Mouse (Mus musculus) CH12.LX (cell line): ENCODE data around the gene Cdh23. TPM values are rescaled to one million over a fixed set of nuclear protein-coding genes. Genes with fewer than 3 reads are reported as not detected.

Source experiments
- DNase-seq: peaks from one replicate; pipeline ENCODE4 v3.0.0-alpha.2; 2013; ENCODE audit errors: extremely low read depth
- H3K27ac ChIP-seq: 2 replicates; pipeline ENCODE4 v1.5.1; 2012; ENCODE audit warnings: low read depth, mild to moderate bottlenecking, control low read depth, moderate library complexity; ENCODE audit not compliant: insufficient read depth
- H3K27me3 ChIP-seq: replicated peaks from 2 replicates; pipeline ENCODE3; 2012; ENCODE audit warnings: inconsistent platforms
- H3K36me3 ChIP-seq, 2 experiments: replicated peaks in 1 of 2; 2 replicates each; pipeline versions ENCODE3 to v1.6.1; 2012; ENCODE audit warnings: inconsistent platforms in 1 of 2, low read length in 1 of 2, mild to moderate bottlenecking in 1 of 2, mixed read lengths in 1 of 2, moderate library complexity in 1 of 2; ENCODE audit not compliant: control insufficient read depth in 1 of 2, insufficient read depth in 1 of 2
- H3K4me1 ChIP-seq, 2 experiments: 2 replicates each; pipeline ENCODE4 v1.6.1; 2012; ENCODE audit warnings: inconsistent platforms in 1 of 2, moderate library complexity in 1 of 2; ENCODE audit not compliant: insufficient read depth in 2 of 2, control insufficient read depth in 1 of 2
- H3K4me2 ChIP-seq: 2 replicates; pipeline ENCODE4 v1.6.1; 2012; ENCODE audit warnings: low read depth, mild to moderate bottlenecking, control low read depth; ENCODE audit not compliant: poor library complexity, insufficient read depth, severe bottlenecking
- H3K4me3 ChIP-seq, 3 experiments: fragments of 150-350 bp in 1 of 3; sonication (generic) in 1 of 3; replicated peaks in 1 of 3; 2 replicates each; pipeline versions ENCODE3 to v1.5.1; 2011 to 2012; ENCODE audit warnings: low read depth in 2 of 3, low read length in 2 of 3, mild to moderate bottlenecking in 2 of 3, moderate library complexity in 2 of 3, control low read depth in 1 of 3, improper control_type of control experiment in 1 of 3, inconsistent platforms in 1 of 3, mixed read lengths in 1 of 3; ENCODE audit not compliant: poor library complexity in 1 of 3
- H3K79me2 ChIP-seq: replicated peaks from 2 replicates; pipeline ENCODE4 v1.6.1; 2012; ENCODE audit warnings: mild to moderate bottlenecking, moderate library complexity; ENCODE audit not compliant: control insufficient read depth, poor library complexity, insufficient read depth, severe bottlenecking; ENCODE audit errors: extremely low read depth
- H3K9ac ChIP-seq: 2 replicates; pipeline ENCODE4 v1.6.1; 2012; ENCODE audit warnings: low read depth, mild to moderate bottlenecking, control low read depth, moderate library complexity; ENCODE audit not compliant: insufficient read depth
- H3K9me3 ChIP-seq: replicated peaks from 2 replicates; pipeline ENCODE3; 2012; ENCODE audit warnings: low read length, inconsistent platforms, mixed read lengths
- BHLHE40 ChIP-seq: IDR thresholded peaks from 2 replicates; pipeline ENCODE4 v1.6.1; 2011; ENCODE audit warnings: mild to moderate bottlenecking, low read depth, low read length, improper control_type of control experiment
- CHD1 ChIP-seq: IDR thresholded peaks from 2 replicates; pipeline ENCODE4 v1.6.1; 2012; ENCODE audit warnings: low read depth, low read length, improper control_type of control experiment, inconsistent platforms
- CTCF ChIP-seq, 2 experiments: IDR thresholded peaks in 1 of 2; conservative IDR thresholded peaks in 1 of 2; 2 replicates each; pipeline ENCODE4 v1.5.1; 2011 to 2012; ENCODE audit warnings: low read depth in 2 of 2, low read length in 2 of 2, improper control_type of control experiment in 1 of 2, inconsistent platforms in 1 of 2, mild to moderate bottlenecking in 1 of 2, moderate library complexity in 1 of 2
- ELF1 ChIP-seq: IDR thresholded peaks from 2 replicates; pipeline ENCODE4 v1.6.1; 2014; ENCODE audit warnings: low read depth, mild to moderate bottlenecking, inconsistent platforms, low read length, improper control_type of control experiment
- EP300 ChIP-seq: IDR thresholded peaks from 2 replicates; pipeline ENCODE4 v1.6.1; 2011; ENCODE audit warnings: low read length, improper control_type of control experiment
- JUN ChIP-seq: IDR thresholded peaks from 2 replicates; pipeline ENCODE4 v1.6.1; 2011; ENCODE audit warnings: low read depth, mild to moderate bottlenecking, low read length, improper control_type of control experiment, moderate library complexity; ENCODE audit not compliant: insufficient read depth
- KAT2A ChIP-seq: IDR thresholded peaks from 2 replicates; pipeline ENCODE4 v1.6.1; 2012; ENCODE audit warnings: low read length, improper control_type of control experiment, inconsistent platforms; ENCODE audit not compliant: insufficient replicate concordance
- MAFK ChIP-seq: IDR thresholded peaks from 2 replicates; pipeline ENCODE4 v1.6.1; 2011; ENCODE audit warnings: low read length, improper control_type of control experiment; ENCODE audit not compliant: insufficient replicate concordance
- MAZ ChIP-seq: IDR thresholded peaks from 2 replicates; pipeline ENCODE4 v1.6.1; 2012; ENCODE audit warnings: low read depth, mild to moderate bottlenecking, inconsistent platforms, low read length, improper control_type of control experiment, moderate library complexity
- MEF2A ChIP-seq: IDR thresholded peaks from 2 replicates; pipeline ENCODE4 v1.6.1; 2014; ENCODE audit warnings: low read depth, mild to moderate bottlenecking, inconsistent platforms, low read length, improper control_type of control experiment, borderline replicate concordance
- MYC ChIP-seq: IDR thresholded peaks from 2 replicates; pipeline ENCODE4 v1.6.1; 2011; ENCODE audit warnings: low read depth, mild to moderate bottlenecking, improper control_type of control experiment, low read length
- NELFE ChIP-seq: IDR thresholded peaks from 2 replicates; pipeline ENCODE4 v1.6.1; 2011; ENCODE audit warnings: low read depth, low read length, improper control_type of control experiment
- NRF1 ChIP-seq: IDR thresholded peaks from 2 replicates; pipeline ENCODE4 v1.6.1; 2014; ENCODE audit warnings: low read depth, mild to moderate bottlenecking, inconsistent platforms, low read length, improper control_type of control experiment, moderate library complexity
- PAX5 ChIP-seq: IDR thresholded peaks from 2 replicates; pipeline ENCODE4 v1.6.1; 2012; ENCODE audit warnings: low read length, inconsistent platforms, mixed read lengths
- POLR2A ChIP-seq: IDR thresholded peaks from 2 replicates; pipeline ENCODE4 v1.6.1; 2011; ENCODE audit warnings: low read depth, mild to moderate bottlenecking, improper control_type of control experiment, low read length
- POLR2AphosphoS2 ChIP-seq: IDR thresholded peaks from 2 replicates; pipeline ENCODE4 v1.6.1; 2011; ENCODE audit warnings: low read depth, low read length, improper control_type of control experiment
- RAD21 ChIP-seq: IDR thresholded peaks from 2 replicates; pipeline ENCODE4 v1.6.1; 2011; ENCODE audit warnings: low read depth, mild to moderate bottlenecking, low read length, improper control_type of control experiment, moderate library complexity
- RCOR1 ChIP-seq: conservative IDR thresholded peaks from 2 replicates; pipeline ENCODE4 v1.6.1; 2012; ENCODE audit warnings: low read depth, mild to moderate bottlenecking, inconsistent platforms, low read length, improper control_type of control experiment
- SIN3A ChIP-seq: IDR thresholded peaks from 2 replicates; pipeline ENCODE4 v1.6.1; 2012; ENCODE audit warnings: low read length, improper control_type of control experiment, inconsistent platforms
- SMC3 ChIP-seq: IDR thresholded peaks from 2 replicates; pipeline ENCODE4 v1.6.1; 2011; ENCODE audit warnings: low read depth, low read length, improper control_type of control experiment
- TBP ChIP-seq: conservative IDR thresholded peaks from 2 replicates; pipeline ENCODE4 v1.6.1; 2011; ENCODE audit warnings: low read depth, low read length, improper control_type of control experiment
- TCF12 ChIP-seq: IDR thresholded peaks from 2 replicates; pipeline ENCODE4 v1.6.1; 2014; ENCODE audit warnings: low read depth, mild to moderate bottlenecking, inconsistent platforms, low read length, improper control_type of control experiment
- UBTF ChIP-seq: IDR thresholded peaks from 2 replicates; pipeline ENCODE4 v1.6.1; 2012; ENCODE audit warnings: low read depth, mild to moderate bottlenecking, inconsistent platforms, low read length, improper control_type of control experiment, moderate library complexity
- ZC3H11A ChIP-seq: IDR thresholded peaks from 2 replicates; pipeline ENCODE4 v1.6.1; 2012; ENCODE audit warnings: low read depth, mild to moderate bottlenecking, inconsistent platforms, low read length, improper control_type of control experiment
- ZKSCAN1 ChIP-seq: IDR thresholded peaks from 2 replicates; pipeline ENCODE4 v1.6.1; 2012; ENCODE audit warnings: low read depth, inconsistent platforms, low read length, improper control_type of control experiment, borderline replicate concordance
- ZMIZ1 ChIP-seq: IDR thresholded peaks from 2 replicates; pipeline ENCODE4 v1.6.1; 2012; ENCODE audit warnings: low read depth, mild to moderate bottlenecking, inconsistent platforms, low read length, improper control_type of control experiment
- ZNF384 ChIP-seq: IDR thresholded peaks from 2 replicates; pipeline ENCODE4 v1.6.1; 2012; ENCODE audit warnings: low read depth, low read length, improper control_type of control experiment, inconsistent platforms
- dilution Hi-C: fragments of 300-500 bp; cut with MboI; formaldehyde crosslinking; loops from 2 replicates; pipeline ENCODE4 v1.14.3; 2020; ENCODE audit warnings: low sequenced_read_pairs; ENCODE audit not compliant: extremely low pct_unique_long_range_greater_than_20kb, extremely low pct_ligation_motif_present
- in situ Hi-C: fragments of 300-500 bp; cut with MboI; formaldehyde crosslinking; loops from 3 replicates; pipeline ENCODE4 v1.14.3; 2019; ENCODE audit warnings: low sequenced_read_pairs, low pct_ligation_motif_present, low pct_unique_long_range_greater_than_20kb, mixed read lengths
- polyA plus RNA-seq: library from polyadenylated mRNA; unstranded; fragments of >175 nt; gene quantifications from 2 replicates; pipeline ENCODE4 v1.2.1, GENCODE M21; 2012; ENCODE audit warnings: low read depth; ENCODE audit not compliant: insufficient read length
- total RNA-seq, 2 experiments: library from RNA; depleted of rRNA; stranded (reverse); fragments of 300-350 nt in 1 of 2; fragments of >200 nt in 1 of 2; gene quantifications; 2 replicates each; pipeline ENCODE4 v1.2.3; 2012 to 2014

Gene Cdh23
- total and polyA plus RNA-seq, 3 experiments = 0.20 to 0.73 (median 0.30) TPM

GRCm38 (mm10) chr10:60341528-60341927 lies 354.8 kb downstream of the Cdh23 start:
- Histone ChIP-seq H3K4me1 (peaks cover 0 to 5% of the 10 kb centered on the region in 2 experiments; a peak in 2 of 4 replicates), H3K79me2 (no peaks in the 10 kb centered on the region), H3K36me3 (no peaks in the 10 kb centered on the region), H3K27ac (no peak overlapping the region), H3K4me2 (no peak overlapping the region), H3K27me3 (peaks cover 5% of the 10 kb centered on the region), H3K9me3 (no peaks in the 10 kb centered on the region), H3K4me3 (no peak overlapping the region), H3K9ac (no peak overlapping the region)
- dilution Hi-C loops (no loop called here), in situ Hi-C loops (no loop called here)
- DNase-seq = no peak
- no peak for TF ChIP-seq SMC3
- TF ChIP-seq ZNF384 = no peak
- no peak for TF ChIP-seq RAD21
- no peak for TF ChIP-seq TCF12
- no peak for TF ChIP-seq SIN3A
- no peak for TF ChIP-seq ZMIZ1
- no peak for TF ChIP-seq POLR2A
- TF ChIP-seq MEF2A = no peak
- TF ChIP-seq CTCF (conservative IDR thresholded peaks at IDR 0.05 in 1 of 2, IDR thresholded peaks at IDR 0.05 in 1 of 2; ENCODE audit: low read depth in 2 of 2, low read length in 2 of 2) = no peak
- no peak for TF ChIP-seq JUN
- TF ChIP-seq BHLHE40 = no peak
- TF ChIP-seq CHD1 = no peak
- no peak for TF ChIP-seq ZKSCAN1
- TF ChIP-seq POLR2AphosphoS2 = no peak

- H3K4me3 ChIP-seq = no peak overlapping the region
- peaks cover 26% of the 10 kb centered on the region for H3K27me3 ChIP-seq
- in situ Hi-C loops = no loop called here
These were observed 361.3 kb downstream of the Cdh23 start for GRCm38 (mm10) chr10:60335021-60335420.

DNA sequence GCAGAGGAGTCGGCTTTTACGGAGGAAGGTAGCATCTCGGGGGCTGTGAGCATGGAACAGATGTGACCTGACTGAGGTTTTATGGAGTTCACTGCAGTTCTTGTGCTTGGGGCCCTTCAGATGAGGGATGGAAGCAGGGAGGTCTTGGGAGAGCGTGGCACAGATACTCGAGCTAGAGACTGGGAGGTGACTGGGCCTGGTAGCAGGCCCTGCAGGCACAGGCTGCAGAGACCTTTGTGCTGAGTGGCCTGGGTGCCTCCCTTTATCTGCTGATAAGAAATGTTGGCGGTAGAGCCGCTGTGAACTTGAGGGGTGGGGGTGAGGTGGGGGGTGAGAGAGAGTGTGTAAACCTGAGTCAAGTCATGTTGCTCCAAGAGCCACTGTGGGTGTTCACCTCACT lies 361.7 kb downstream of the Cdh23 start:
- DNase-seq = no peak
- Histone ChIP-seq H3K4me3 (no peak overlapping the region), H3K79me2 (no peaks in the 10 kb centered on the region), H3K4me1 (no peaks in the 10 kb centered on the region), H3K9ac (no peak overlapping the region), H3K27ac (no peak overlapping the region), H3K4me2 (no peak overlapping the region), H3K9me3 (no peaks in the 10 kb centered on the region), H3K36me3 (no peaks in the 10 kb centered on the region), H3K27me3 (peaks cover 26% of the 10 kb centered on the region)
- dilution Hi-C loops (no loop called here), in situ Hi-C loops (no loop called here)
- TF ChIP-seq NELFE (no peak), BHLHE40 (no peak), ELF1 (no peak), ZMIZ1 (no peak), EP300 (no peak), MAFK (no peak), MYC (no peak), PAX5 (no peak), POLR2AphosphoS2 (no peak), ZC3H11A (no peak), RCOR1 (no peak), NRF1 (no peak), SMC3 (no peak), KAT2A (no peak), MEF2A (no peak), POLR2A (no peak), UBTF (no peak), MAZ (no peak)

More at GRCm38 (mm10) chr10:60335021-60335420, 361.3 kb downstream of the Cdh23 start:
- Histone ChIP-seq H3K4me1 (no peaks in the 10 kb centered on the region), H3K9me3 (no peaks in the 10 kb centered on the region), H3K79me2 (no peaks in the 10 kb centered on the region), H3K4me2 (no peak overlapping the region), H3K36me3 (no peaks in the 10 kb centered on the region), H3K27ac (no peak overlapping the region), H3K9ac (no peak overlapping the region)
- dilution Hi-C loops = no loop called here
- TF ChIP-seq ZKSCAN1 (peak; percentile 96), TBP (no peak)
- no peak for DNase-seq
